ENCODE assay signal across 23 mouse cellular contexts in genomic region chr17:4532126-4532525, GRCm38 (mm10).
"Had no signal": no experiment of that assay in that cellular context is flagged by ENCODE, and none has a peak within 500 bp of the region (broad histone marks: within the 10 kb centered on the region; RNA-seq: fewer than 3 reads in every experiment).

No protein-coding gene starts in this region.

- H3K9me3 ChIP-seq: kidney, embryonic 15.5 days; limb, embryonic 12.5 days; limb, embryonic 15.5 days; midbrain, embryonic 12.5 days; midbrain, embryonic 15.5 days; neural tube, embryonic 12.5 days; neural tube, embryonic 15.5 days had no signal

- H3K4me3 ChIP-seq: kidney, embryonic 15.5 days; layer of hippocampus, adult 2 months; limb, embryonic 12.5 days; limb, embryonic 15.5 days; midbrain, embryonic 12.5 days; midbrain, embryonic 15.5 days; neural tube, embryonic 12.5 days; neural tube, embryonic 15.5 days had no signal

- H3K27me3 ChIP-seq: kidney, embryonic 15.5 days; limb, embryonic 12.5 days; limb, embryonic 15.5 days; midbrain, embryonic 12.5 days; midbrain, embryonic 15.5 days; neural tube, embryonic 12.5 days; neural tube, embryonic 15.5 days had no signal

- ATAC-seq: liver, postnatal 0 days; lung, postnatal 0 days; midbrain, embryonic 15.5 days had no signal

- H3K27ac ChIP-seq: kidney, embryonic 15.5 days; layer of hippocampus, adult 2 months; limb, embryonic 12.5 days; limb, embryonic 15.5 days; liver, embryonic 14.5 days; macrophage; midbrain, embryonic 12.5 days; midbrain, embryonic 15.5 days; neural tube, embryonic 12.5 days; neural tube, embryonic 15.5 days; stomach, postnatal 0 days had no signal

- H3K4me1 ChIP-seq: kidney, embryonic 15.5 days; limb, embryonic 12.5 days; limb, embryonic 15.5 days; midbrain, embryonic 12.5 days; midbrain, embryonic 15.5 days; neural tube, embryonic 12.5 days; neural tube, embryonic 15.5 days had no signal

- H3K4me2 ChIP-seq: kidney, embryonic 15.5 days; limb, embryonic 12.5 days; limb, embryonic 15.5 days; liver, embryonic 11.5 days; lung, embryonic 14.5 days; midbrain, embryonic 12.5 days; midbrain, embryonic 15.5 days; neural tube, embryonic 12.5 days; neural tube, embryonic 15.5 days had no signal

- H3K36me3 ChIP-seq: kidney, embryonic 15.5 days; limb, embryonic 12.5 days; limb, embryonic 15.5 days; midbrain, embryonic 12.5 days; midbrain, embryonic 15.5 days; neural tube, embryonic 12.5 days; neural tube, embryonic 15.5 days had no signal

- DNase-seq: kidney, postnatal 25 days; layer of hippocampus, adult 9-11 months; liver, postnatal 0 days; lung, embryonic 14.5 days; right cerebral cortex, adult 18-20 months; right cerebral cortex, postnatal 14 days; right cerebral cortex, postnatal 4 days; thymus, adult 2 months; thymus, postnatal 14 days; thymus, postnatal 4 days had no signal

- H3K9ac ChIP-seq: kidney, embryonic 15.5 days; limb, embryonic 12.5 days; limb, embryonic 15.5 days; liver, embryonic 14.5 days; liver, postnatal 0 days; lung, embryonic 14.5 days; midbrain, embryonic 12.5 days; midbrain, embryonic 15.5 days; neural tube, embryonic 12.5 days; neural tube, embryonic 15.5 days had no signal
